Mouse (Mus musculus) CD4-positive, CD25-positive, alpha-beta regulatory T cell, adult 9 weeks (primary cell): ENCODE results near the gene 3110082J24Rik. TPM values are rescaled to one million over a fixed set of nuclear protein-coding genes. Genes with fewer than 3 reads are reported as not detected.

Source experiments
- polyA plus RNA-seq: library from polyadenylated mRNA; unstranded; fragments of 100-300 nt; shearing (Covaris generic); gene quantifications from one replicate; pipeline ENCODE4 v1.2.1, GENCODE M21; 2017

Gene 3110082J24Rik
- polyA plus RNA-seq: not detected

GRCm38 (mm10) chr5:30105668-30106300 lies at the start of gene 3110082J24Rik:
3110082J24Rik (minus strand) TSS chr5:30106086.

GRCm38 (mm10) chr5:30154474-30155394 lies 48.8 kb upstream of the 3110082J24Rik start, which contains the start of the genes Hadha and Hadhb:
Hadha (minus strand) TSS chr5:30155162.
Hadhb (plus strand) TSS chr5:30155248.

DNA sequence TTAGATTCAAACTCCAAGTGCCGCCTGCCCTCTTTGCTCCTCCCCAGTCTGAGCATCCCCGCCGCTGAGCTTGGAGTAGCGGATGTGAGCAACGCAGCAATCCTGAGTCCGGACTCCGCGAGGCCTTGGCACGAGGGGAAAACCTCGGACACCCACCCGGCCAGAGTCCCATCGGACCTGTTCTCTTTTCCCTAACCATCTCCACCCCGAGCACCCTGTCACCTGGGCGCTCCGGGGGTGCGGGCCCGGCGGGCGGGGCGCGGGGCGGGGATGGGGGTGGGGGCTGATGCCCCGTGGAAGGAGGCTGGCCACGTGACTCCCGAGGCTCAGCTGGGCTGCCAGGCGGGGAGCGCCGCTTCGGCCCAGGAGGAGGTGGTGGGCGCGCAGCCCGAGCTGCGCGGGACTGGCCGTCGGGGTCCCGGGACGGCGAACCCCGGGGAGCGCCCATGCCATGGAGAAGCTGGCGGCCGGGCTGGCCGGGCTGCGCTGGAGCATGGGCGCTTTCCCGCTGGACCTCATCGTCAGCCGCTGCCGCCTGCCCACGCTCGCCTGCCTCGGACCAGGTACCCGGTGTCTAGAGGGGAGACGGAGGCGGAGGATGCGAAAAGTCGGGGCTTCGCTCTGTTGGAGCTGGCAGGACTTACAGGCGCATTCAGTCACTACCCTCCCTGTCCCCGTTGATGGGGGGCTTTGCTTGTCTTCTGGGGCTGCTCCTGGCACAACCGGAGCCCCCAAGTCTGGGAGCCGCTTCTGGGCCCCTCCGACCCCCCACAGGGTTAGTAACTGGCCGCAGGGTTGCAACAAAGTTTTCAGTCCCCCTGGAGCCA lies 832 bp downstream of the 3110082J24Rik start, which contains the start of gene Garem2:
Gene Garem2 (plus strand): TSS at position 321 of the 827 bp plus-strand sequence.

GRCm38 (mm10) chr5:30072825-30073821 lies 32.8 kb downstream of the 3110082J24Rik start, which contains the start of gene Tyms:
Tyms (minus strand) TSS chr5:30073617.

Other genes starting within 250 kb of the 3110082J24Rik start
- not detected for gene Il6, start 93.0 kb downstream of the 3110082J24Rik start, polyA plus RNA-seq
- 41.9 TPM for gene Tyms, start 32.5 kb downstream of the 3110082J24Rik start, polyA plus RNA-seq
- not detected for gene Garem2, start 925 bp downstream of the 3110082J24Rik start, polyA plus RNA-seq
- 120 TPM for gene Hadha, start 49.1 kb upstream of the 3110082J24Rik start, polyA plus RNA-seq
- gene Hadhb, start 49.2 kb upstream of the 3110082J24Rik start, polyA plus RNA-seq: 226 TPM
- gene Adgrf3, start 99.6 kb upstream of the 3110082J24Rik start, polyA plus RNA-seq: not detected
- 20.6 TPM for gene Selenoi, start 126.5 kb upstream of the 3110082J24Rik start, polyA plus RNA-seq
- gene Drc1, start 175.3 kb upstream of the 3110082J24Rik start, polyA plus RNA-seq: 6.0 TPM